Mouse (Mus musculus): ENCODE data around the gene Asf1a. TPM values are rescaled to one million over a fixed set of nuclear protein-coding genes. Genes with fewer than 3 reads are reported as not detected.
A peak's percentile ranks its signal among the peaks of the same experiment; 100 is the strongest.
"Not testable (repeated sequence)": the region's sequence is repeated elsewhere in the genome, so short reads cannot be mapped to it uniquely, and the experiment has no call there.

Asf1a gene
- polyA plus RNA-seq, 1 experiment = 1.1 TPM

GRCm38 (mm10) chr10:53613955-53614354, 17.4 kb downstream of the Asf1a start:
- no peaks in the 10 kb centered on the region for H3K27me3 ChIP-seq (ENCODE audit: control insufficient read depth, insufficient read depth, low read length)
- WGBS = 60% methylated on average over 1 of the region's 1 CpGs
- no peak overlapping the region for H3K4me3 ChIP-seq (ENCODE audit: low read depth, low read length)
- TF ChIP-seq POLR2A (IDR thresholded peaks at IDR 0.05; ENCODE audit: low read depth, low read length) (no peak), CTCF (IDR thresholded peaks at IDR 0.05; ENCODE audit: extremely low read depth, insufficient read length, insufficient replicate concordance, low read depth, low read length) (no peak)
- no peak overlapping the region for H3K27ac ChIP-seq (ENCODE audit: insufficient read depth, low read depth, low read length)
- H3K36me3 ChIP-seq (ENCODE audit: control insufficient read depth, insufficient read depth, low read length) = peaks cover 22% of the 10 kb centered on the region
- peaks cover 15% of the 10 kb centered on the region; the same call in 1 of the 2 replicates for H3K4me1 ChIP-seq (ENCODE audit: control insufficient read depth, insufficient read depth, insufficient read length, low read length)

DNA sequence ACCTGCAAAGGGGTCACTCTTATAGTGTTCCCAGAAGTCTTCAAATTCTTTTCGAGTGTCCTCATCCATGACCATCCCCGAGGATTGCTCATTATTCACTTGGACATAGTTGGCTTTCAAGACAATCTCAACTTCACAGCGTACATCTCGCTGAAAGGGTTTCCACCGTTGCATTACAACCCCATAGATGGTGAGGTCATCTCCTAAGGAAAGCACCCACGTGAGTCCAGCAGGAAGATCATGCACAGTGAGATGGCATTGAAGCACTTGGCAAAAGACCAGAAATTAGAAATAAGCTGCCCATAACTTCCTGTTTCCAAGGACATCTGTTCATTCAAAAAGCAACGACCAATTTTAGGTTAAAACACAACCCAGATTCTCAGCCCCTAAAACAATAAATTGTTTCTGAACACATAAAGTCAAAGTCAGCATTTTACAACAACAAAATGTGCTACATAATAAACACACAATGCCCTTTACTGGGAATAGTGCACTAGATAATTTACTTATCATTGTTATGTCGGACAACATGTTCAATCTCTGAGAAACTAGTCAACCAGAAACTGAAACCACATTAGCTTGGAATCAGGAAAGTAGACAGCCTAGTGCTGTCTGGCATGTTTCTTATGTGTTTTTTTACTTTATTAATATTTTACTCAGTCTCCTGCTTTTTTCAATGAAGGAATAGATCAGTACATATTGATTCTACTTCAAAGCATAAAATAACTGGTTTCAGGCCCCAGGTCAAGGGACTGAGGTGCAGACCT, 19.5 kb downstream of the Asf1a start:
- Histone ChIP-seq H3K27me3 (ENCODE audit: control insufficient read depth, insufficient read depth, low read length) (no peaks in the 10 kb centered on the region), H3K27ac (ENCODE audit: insufficient read depth, low read depth, low read length) (peak overlapping the region; percentile 65), H3K36me3 (ENCODE audit: control insufficient read depth, insufficient read depth, low read length) (peaks cover 14% of the 10 kb centered on the region), H3K4me1 (ENCODE audit: control insufficient read depth, insufficient read depth, insufficient read length, low read length) (peaks cover 15% of the 10 kb centered on the region; the same call in 1 of the 2 replicates), H3K4me3 (ENCODE audit: low read depth, low read length) (no peak overlapping the region)
- 46% methylated on average over 8 of the region's 8 CpGs for WGBS
- TF ChIP-seq CTCF (IDR thresholded peaks at IDR 0.05; ENCODE audit: extremely low read depth, insufficient read length, insufficient replicate concordance, low read depth, low read length) = no peak

DNA sequence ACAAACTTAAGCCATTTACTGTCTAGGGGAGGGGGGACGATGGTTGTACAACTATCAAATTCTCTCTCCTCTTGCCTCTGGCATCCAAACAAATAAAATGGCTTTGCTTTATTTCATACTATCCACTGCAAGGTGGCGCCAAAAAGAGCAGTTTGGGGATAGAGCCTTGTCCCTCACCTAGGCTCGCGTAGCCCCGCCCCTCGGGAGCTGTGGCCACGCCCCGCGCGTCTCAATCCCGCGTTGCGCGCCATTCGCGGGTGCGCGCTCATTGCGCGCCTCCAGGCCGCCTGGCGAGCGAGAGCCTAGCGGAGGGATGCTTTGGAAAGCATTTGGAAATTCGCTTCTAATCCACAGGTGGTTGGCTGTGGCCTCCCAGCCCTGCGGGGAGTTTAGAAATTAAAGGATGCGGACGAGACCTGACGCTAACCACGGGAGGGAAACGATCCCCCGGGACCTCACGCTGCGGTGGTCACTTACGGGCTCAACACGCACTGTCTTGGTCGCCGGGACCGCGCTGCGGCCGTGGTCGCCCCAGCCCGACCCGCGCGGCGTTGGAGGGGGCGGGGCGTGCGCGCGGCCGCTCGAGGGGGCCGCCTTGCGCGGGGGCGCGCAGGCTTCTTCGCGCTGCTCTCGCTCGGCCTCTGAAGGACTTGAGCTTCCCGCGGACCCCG, 32.8 kb downstream of the Asf1a start:
- TF ChIP-seq POLR2A (IDR thresholded peaks at IDR 0.05; ENCODE audit: low read depth, low read length) = peak; percentile 47; the same call in 1 of the 2 replicates
- TF ChIP-seq CTCF (IDR thresholded peaks at IDR 0.05; ENCODE audit: extremely low read depth, insufficient read length, insufficient replicate concordance, low read depth, low read length) = no peak
- no peaks in the 10 kb centered on the region for H3K4me1 ChIP-seq (ENCODE audit: control insufficient read depth, insufficient read depth, insufficient read length, low read length)
- H3K27ac ChIP-seq (ENCODE audit: insufficient read depth, low read depth, low read length) = peak overlapping the region; percentile 72
- H3K27me3 ChIP-seq (ENCODE audit: control insufficient read depth, insufficient read depth, low read length) = no peaks in the 10 kb centered on the region
- peak overlapping the region; percentile 80 for H3K4me3 ChIP-seq (ENCODE audit: low read depth, low read length)
- peaks cover 6% of the 10 kb centered on the region for H3K36me3 ChIP-seq (ENCODE audit: control insufficient read depth, insufficient read depth, low read length)
- 1% methylated on average over 67 of the region's 67 CpGs for WGBS

DNA sequence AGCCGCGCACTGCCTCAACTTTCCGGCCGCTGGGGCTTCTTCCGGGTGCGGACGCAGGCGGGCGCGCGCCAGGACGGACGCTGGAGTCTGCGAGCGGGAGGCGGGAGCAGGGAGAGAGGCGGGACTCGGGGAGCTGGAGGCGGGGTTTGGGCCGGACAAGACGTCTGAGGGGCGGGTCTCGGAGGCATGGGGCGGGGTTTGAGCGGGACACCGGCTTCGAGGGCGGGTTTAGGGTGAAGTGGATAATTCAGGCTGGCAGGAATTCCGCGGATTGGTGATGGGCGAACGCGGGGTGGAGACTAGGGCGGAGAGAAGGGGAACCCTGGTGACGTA, 33.3 kb downstream of the Asf1a start:
- Histone ChIP-seq H3K36me3 (ENCODE audit: control insufficient read depth, insufficient read depth, low read length) (peaks cover 3% of the 10 kb centered on the region; the same call in 1 of the 2 replicates), H3K27me3 (ENCODE audit: control insufficient read depth, insufficient read depth, low read length) (no peaks in the 10 kb centered on the region), H3K4me1 (ENCODE audit: control insufficient read depth, insufficient read depth, insufficient read length, low read length) (no peaks in the 10 kb centered on the region), H3K4me3 (ENCODE audit: low read depth, low read length) (peak overlapping the region; percentile 80), H3K27ac (ENCODE audit: insufficient read depth, low read depth, low read length) (peak overlapping the region; percentile 72)
- peak; percentile 16; the same call in 1 of the 2 replicates for TF ChIP-seq CTCF (IDR thresholded peaks at IDR 0.05; ENCODE audit: extremely low read depth, insufficient read length, insufficient replicate concordance, low read depth, low read length)
- peak; percentile 72 for TF ChIP-seq POLR2A (IDR thresholded peaks at IDR 0.05; ENCODE audit: low read depth, low read length)
- under 1% methylated on average over 35 of the region's 35 CpGs for WGBS

DNA sequence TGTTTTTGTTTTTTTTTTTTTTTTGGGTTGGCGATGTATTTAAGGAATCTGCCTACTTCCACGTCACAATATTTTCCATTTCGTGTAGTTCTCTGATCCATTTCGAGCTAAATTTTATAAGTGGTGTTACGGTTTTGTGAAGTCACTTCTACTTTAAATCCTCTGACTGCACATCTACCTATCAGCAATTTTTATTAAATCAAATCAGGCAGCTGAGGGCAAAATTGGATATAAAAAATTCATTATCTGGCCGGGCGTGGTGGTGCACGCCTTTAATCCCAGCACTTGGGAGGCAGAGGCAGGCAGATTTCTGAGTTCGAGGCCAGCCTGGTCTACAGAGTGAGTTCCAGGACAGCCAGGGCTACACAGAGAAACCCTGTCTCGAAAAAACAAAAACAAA, 33.8 kb downstream of the Asf1a start, which contains the start of gene Mcm9:
Gene Mcm9 (minus strand): TSS at position 101 of the 400 bp plus-strand sequence.
- not testable (repeated sequence) for H3K36me3 ChIP-seq (ENCODE audit: control insufficient read depth, insufficient read depth, low read length); H3K4me1 ChIP-seq (ENCODE audit: control insufficient read depth, insufficient read depth, insufficient read length, low read length); H3K27me3 ChIP-seq (ENCODE audit: control insufficient read depth, insufficient read depth, low read length)
- H3K27ac ChIP-seq (ENCODE audit: insufficient read depth, low read depth, low read length) = peak within 1 kb of the TSS; percentile 72
- H3K4me3 ChIP-seq (ENCODE audit: low read depth, low read length) = peak within 1 kb of the TSS; percentile 80
- 46% methylated on average over 10 of the region's 10 CpGs for WGBS

- H3K27me3 ChIP-seq (ENCODE audit: control insufficient read depth, insufficient read depth, low read length) = no peaks in the 10 kb centered on the region
- H3K4me3 ChIP-seq (ENCODE audit: low read depth, low read length) = no peak overlapping the region
- no peak overlapping the region for H3K27ac ChIP-seq (ENCODE audit: insufficient read depth, low read depth, low read length)
- TF ChIP-seq POLR2A (IDR thresholded peaks at IDR 0.05; ENCODE audit: low read depth, low read length) (no peak), CTCF (IDR thresholded peaks at IDR 0.05; ENCODE audit: extremely low read depth, insufficient read length, insufficient replicate concordance, low read depth, low read length) (no peak)
- no peaks in the 10 kb centered on the region for H3K36me3 ChIP-seq (ENCODE audit: control insufficient read depth, insufficient read depth, low read length)
- 81% methylated on average over 10 of the region's 10 CpGs for WGBS
- H3K4me1 ChIP-seq (ENCODE audit: control insufficient read depth, insufficient read depth, insufficient read length, low read length) = no peaks in the 10 kb centered on the region
Observed at GRCm38 (mm10) chr10:53634160-53634559, 37.6 kb downstream of the Asf1a start.

DNA sequence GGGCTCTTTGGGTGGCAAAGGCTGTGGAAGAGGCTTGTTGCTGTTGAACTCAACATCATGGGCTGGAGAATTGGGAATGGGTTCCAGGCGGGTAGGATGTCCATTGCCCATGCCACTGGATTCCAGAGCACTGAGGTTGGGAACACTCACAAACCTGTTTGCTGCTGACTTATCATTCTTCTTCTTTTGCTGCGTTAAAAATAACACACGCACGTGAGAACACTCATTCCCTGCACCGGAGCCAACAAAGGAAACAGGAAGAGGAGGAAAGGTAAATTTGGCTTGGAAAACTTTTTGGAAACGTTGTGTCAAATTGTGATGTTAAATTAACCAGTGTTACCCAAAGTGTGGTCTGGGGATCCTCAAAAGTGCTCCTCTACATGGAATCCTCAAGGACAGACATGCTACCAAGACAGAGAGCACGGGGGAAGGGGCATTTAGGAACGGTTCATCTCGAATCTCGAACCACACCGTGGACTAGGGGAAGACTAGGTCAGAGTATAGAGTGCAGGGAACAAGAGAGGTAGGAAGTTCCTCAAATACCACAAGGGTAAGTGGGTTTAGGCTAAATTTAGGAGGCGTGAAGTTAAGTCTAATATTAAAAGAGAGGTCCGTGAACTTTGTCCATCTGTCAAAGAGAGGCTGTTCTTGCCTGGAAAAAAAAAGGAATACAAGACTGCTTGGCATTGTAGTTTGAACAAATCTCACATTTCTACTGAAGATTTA, 38.9 kb downstream of the Asf1a start:
- Histone ChIP-seq H3K4me1 (ENCODE audit: control insufficient read depth, insufficient read depth, insufficient read length, low read length) (no peaks in the 10 kb centered on the region), H3K27ac (ENCODE audit: insufficient read depth, low read depth, low read length) (no peak overlapping the region), H3K27me3 (ENCODE audit: control insufficient read depth, insufficient read depth, low read length) (no peaks in the 10 kb centered on the region), H3K36me3 (ENCODE audit: control insufficient read depth, insufficient read depth, low read length) (no peaks in the 10 kb centered on the region), H3K4me3 (ENCODE audit: low read depth, low read length) (no peak overlapping the region)
- TF ChIP-seq CTCF (IDR thresholded peaks at IDR 0.05; ENCODE audit: extremely low read depth, insufficient read length, insufficient replicate concordance, low read depth, low read length) (no peak), POLR2A (IDR thresholded peaks at IDR 0.05; ENCODE audit: low read depth, low read length) (no peak)
- 67% methylated on average over 13 of the region's 13 CpGs for WGBS

Data from small intestine, adult 2 months (tissue).